Mouse (Mus musculus) embryonic facial prominence, embryonic 12.5 days (tissue): ENCODE measurements at regions not wholly inside any gene's neighbourhood (a gene's known extent, or its start where the extent isn't known, plus 50 kb on each side); places are given as distances from the start of the nearest gene placed in this dataset.

Experiments
- ATAC-seq: fragments of 200-750 bp; cut with Nextera tagmentation; 2 replicates; pipeline ENCODE4 v1.8.0; 2017; ENCODE audit not compliant: insufficient number of reproducible peaks, insufficient read depth, low FRiP score, low TSS enrichment
- H3K27ac ChIP-seq: fragments of 300-500 bp; sonication (generic); 2 replicates; pipeline ENCODE4 v1.5.1; 2016; ENCODE audit warnings: mild to moderate bottlenecking
- H3K27me3 ChIP-seq: fragments of 300-500 bp; sonication (generic); 2 replicates; pipeline ENCODE4 v1.6.1; 2016; ENCODE audit warnings: mild to moderate bottlenecking, moderate library complexity
- H3K36me3 ChIP-seq: fragments of 300-500 bp; sonication (generic); 2 replicates; pipeline ENCODE4 v1.6.1; 2016; ENCODE audit warnings: mild to moderate bottlenecking
- H3K4me1 ChIP-seq: fragments of 300-500 bp; sonication (generic); 2 replicates; pipeline ENCODE4 v1.6.1; 2016
- H3K4me2 ChIP-seq: fragments of 300-500 bp; sonication (generic); replicated peaks from 2 replicates; pipeline ENCODE4 v1.6.1; 2016; ENCODE audit warnings: mild to moderate bottlenecking, moderate library complexity
- H3K4me3 ChIP-seq: fragments of 300-500 bp; sonication (generic); 2 replicates; pipeline ENCODE4 v1.5.1; 2016; ENCODE audit warnings: mild to moderate bottlenecking
- H3K9ac ChIP-seq: fragments of 300-500 bp; sonication (generic); 2 replicates; pipeline ENCODE4 v1.6.1; 2016; ENCODE audit warnings: mild to moderate bottlenecking, moderate library complexity
- H3K9me3 ChIP-seq: fragments of 300-500 bp; sonication (generic); 2 replicates; pipeline ENCODE4 v1.6.1; 2016; ENCODE audit warnings: mild to moderate bottlenecking, moderate library complexity
- WGBS: fragments of 180-500 bp; shearing (Covaris S2); methylation state at CpG from one replicate; pipeline ENCODE4 v1.1.7; 2016; 5-methylcytosine and 5-hydroxymethylcytosine counted together

- no peak overlapping the region for H3K27ac ChIP-seq
Measured at GRCm38 (mm10) chr13:42526163-42526562, 154.3 kb upstream of the Phactr1 start.

GRCm38 (mm10) chr13:42526966-42527365, 153.5 kb upstream of the Phactr1 start:
- 23% methylated on average over 8 of the region's 8 CpGs for WGBS
- Histone ChIP-seq H3K36me3 (no peaks in the 10 kb centered on the region), H3K4me1 (no peaks in the 10 kb centered on the region; the same call in 1 of the 2 replicates), H3K27me3 (no peaks in the 10 kb centered on the region), H3K9ac (no peak overlapping the region), H3K4me2 (no peak overlapping the region), H3K9me3 (no peaks in the 10 kb centered on the region), H3K4me3 (no peak overlapping the region), H3K27ac (no peak overlapping the region)
- no peak for ATAC-seq

More at GRCm38 (mm10) chr13:42526163-42526562, 154.3 kb upstream of the Phactr1 start:
- Histone ChIP-seq H3K36me3 (no peaks in the 10 kb centered on the region), H3K9ac (no peak overlapping the region), H3K4me3 (no peak overlapping the region), H3K4me2 (no peak overlapping the region), H3K27me3 (no peaks in the 10 kb centered on the region), H3K4me1 (no peaks in the 10 kb centered on the region; the same call in 1 of the 2 replicates), H3K9me3 (no peaks in the 10 kb centered on the region)
- ATAC-seq = no peak
- 40% methylated on average over 4 of the region's 4 CpGs for WGBS

GRCm38 (mm10) chr13:42528169-42528568, 152.3 kb upstream of the Phactr1 start:
- ATAC-seq = no peak
- H3K27me3 ChIP-seq = no peaks in the 10 kb centered on the region
- 84% methylated on average over 2 of the region's 2 CpGs for WGBS

GRCm38 (mm10) chr13:42536501-42537210, 143.8 kb upstream of the Phactr1 start:
- H3K4me2 ChIP-seq = no peak overlapping the region
- no peaks in the 10 kb centered on the region for H3K4me1 ChIP-seq
- no peaks in the 10 kb centered on the region for H3K9me3 ChIP-seq
- H3K27ac ChIP-seq = no peak overlapping the region
- ATAC-seq = no peak
- no peaks in the 10 kb centered on the region for H3K27me3 ChIP-seq
- H3K9ac ChIP-seq = no peak overlapping the region
- no peak overlapping the region for H3K4me3 ChIP-seq
- WGBS = 71% methylated on average over 7 of the region's 7 CpGs
- no peaks in the 10 kb centered on the region for H3K36me3 ChIP-seq

More at GRCm38 (mm10) chr13:42528169-42528568, 152.3 kb upstream of the Phactr1 start:
- no peak overlapping the region for H3K27ac ChIP-seq
- H3K36me3 ChIP-seq = no peaks in the 10 kb centered on the region
- no peak overlapping the region for H3K4me2 ChIP-seq
- no peaks in the 10 kb centered on the region; the same call in 1 of the 2 replicates for H3K4me1 ChIP-seq
- H3K4me3 ChIP-seq = no peak overlapping the region
- H3K9ac ChIP-seq = no peak overlapping the region
- H3K9me3 ChIP-seq = no peaks in the 10 kb centered on the region

GRCm38 (mm10) chr13:42538046-42538445, 142.4 kb upstream of the Phactr1 start:
- Histone ChIP-seq H3K36me3 (no peaks in the 10 kb centered on the region), H3K9ac (no peak overlapping the region), H3K4me3 (no peak overlapping the region), H3K4me1 (no peaks in the 10 kb centered on the region), H3K9me3 (no peaks in the 10 kb centered on the region), H3K27ac (no peak overlapping the region), H3K27me3 (no peaks in the 10 kb centered on the region), H3K4me2 (no peak overlapping the region)
- WGBS = 83% methylated on average over 2 of the region's 2 CpGs
- ATAC-seq = no peak

GRCm38 (mm10) chr13:42544536-42545094, 135.8 kb upstream of the Phactr1 start:
- no peak overlapping the region for H3K4me3 ChIP-seq
- H3K36me3 ChIP-seq = no peaks in the 10 kb centered on the region
- no peak for ATAC-seq
- H3K9ac ChIP-seq = no peak overlapping the region
- no peaks in the 10 kb centered on the region for H3K4me1 ChIP-seq
- 49% methylated on average over 4 of the region's 4 CpGs for WGBS
- no peaks in the 10 kb centered on the region for H3K27me3 ChIP-seq
- no peaks in the 10 kb centered on the region for H3K9me3 ChIP-seq
- no peak overlapping the region for H3K4me2 ChIP-seq
- no peak overlapping the region for H3K27ac ChIP-seq

GRCm38 (mm10) chr13:42546389-42546788, 134.0 kb upstream of the Phactr1 start:
- Histone ChIP-seq H3K4me3 (no peak overlapping the region), H3K9me3 (no peaks in the 10 kb centered on the region), H3K9ac (no peak overlapping the region), H3K36me3 (no peaks in the 10 kb centered on the region), H3K27me3 (no peaks in the 10 kb centered on the region), H3K27ac (no peak overlapping the region), H3K4me2 (no peak overlapping the region), H3K4me1 (no peaks in the 10 kb centered on the region)
- ATAC-seq = no peak
- 69% methylated on average over 4 of the region's 4 CpGs for WGBS

- WGBS = 91% methylated on average over 10 of the region's 10 CpGs
- Histone ChIP-seq H3K36me3 (no peaks in the 10 kb centered on the region), H3K4me2 (no peak overlapping the region), H3K9ac (no peak overlapping the region), H3K4me1 (no peaks in the 10 kb centered on the region), H3K4me3 (no peak overlapping the region), H3K27me3 (no peaks in the 10 kb centered on the region), H3K27ac (no peak overlapping the region), H3K9me3 (no peaks in the 10 kb centered on the region)
- no peak for ATAC-seq
Measured at GRCm38 (mm10) chr13:42546851-42547250, 133.6 kb upstream of the Phactr1 start.

GRCm38 (mm10) chr13:42549021-42549559, 131.3 kb upstream of the Phactr1 start:
- ATAC-seq = no peak
- 72% methylated on average over 5 of the region's 5 CpGs for WGBS
- H3K4me3 ChIP-seq = no peak overlapping the region
- H3K4me1 ChIP-seq = no peaks in the 10 kb centered on the region
- no peak overlapping the region for H3K4me2 ChIP-seq
- H3K27ac ChIP-seq = no peak overlapping the region
- H3K9me3 ChIP-seq = no peaks in the 10 kb centered on the region
- no peaks in the 10 kb centered on the region for H3K36me3 ChIP-seq
- no peaks in the 10 kb centered on the region for H3K27me3 ChIP-seq
- no peak overlapping the region for H3K9ac ChIP-seq

- Histone ChIP-seq H3K4me2 (no peak overlapping the region), H3K9me3 (no peaks in the 10 kb centered on the region), H3K4me1 (no peaks in the 10 kb centered on the region), H3K4me3 (no peak overlapping the region), H3K27me3 (no peaks in the 10 kb centered on the region), H3K9ac (no peak overlapping the region), H3K27ac (no peak overlapping the region), H3K36me3 (no peaks in the 10 kb centered on the region)
- WGBS = 82% methylated on average over 4 of the region's 4 CpGs
- no peak for ATAC-seq
Measured at GRCm38 (mm10) chr13:42554961-42555360, 125.5 kb upstream of the Phactr1 start.

GRCm38 (mm10) chr13:42558526-42558925, 121.9 kb upstream of the Phactr1 start:
- no peaks in the 10 kb centered on the region for H3K27me3 ChIP-seq
- no peak for ATAC-seq
- 90% methylated on average over 3 of the region's 3 CpGs for WGBS

GRCm38 (mm10) chr13:42561446-42561845, 119.0 kb upstream of the Phactr1 start:
- no peak overlapping the region for H3K4me2 ChIP-seq
- no peak for ATAC-seq
- no peak overlapping the region for H3K9ac ChIP-seq
- H3K4me1 ChIP-seq = no peaks in the 10 kb centered on the region
- no peaks in the 10 kb centered on the region for H3K27me3 ChIP-seq
- no peak overlapping the region for H3K4me3 ChIP-seq
- no peak overlapping the region for H3K27ac ChIP-seq
- WGBS = 52% methylated on average over 2 of the region's 2 CpGs
- no peaks in the 10 kb centered on the region for H3K36me3 ChIP-seq
- no peaks in the 10 kb centered on the region for H3K9me3 ChIP-seq

More at GRCm38 (mm10) chr13:42558526-42558925, 121.9 kb upstream of the Phactr1 start:
- H3K36me3 ChIP-seq = no peaks in the 10 kb centered on the region
- H3K9ac ChIP-seq = no peak overlapping the region
- no peaks in the 10 kb centered on the region for H3K9me3 ChIP-seq
- H3K4me2 ChIP-seq = no peak overlapping the region
- H3K4me1 ChIP-seq = no peaks in the 10 kb centered on the region
- H3K4me3 ChIP-seq = no peak overlapping the region
- no peak overlapping the region for H3K27ac ChIP-seq
